In genomic region chr11:120253646-120254315, GRCm38 (mm10) we compare ENCODE assay signal across 12 mouse cellular contexts. TPM values are rescaled to one million over a fixed set of nuclear protein-coding genes. Genes with fewer than 3 reads are reported as not detected.
DNase-seq lines count a peak whose midpoint lies in the region; ATAC-seq and TF ChIP-seq lines count a peak whose summit lies in the region.
"Had no signal": no experiment of that assay in that cellular context is flagged by ENCODE, and none has a peak within 500 bp of the region (broad histone marks: within the 10 kb centered on the region; RNA-seq: fewer than 3 reads in every experiment).

No protein-coding gene starts in this region.

- H3K9ac ChIP-seq in heart, adult 2 months (ENCODE audit: low read depth, low read length), result no peak overlapping the region
- peak overlapping the region; percentile 17; the same call in 1 of the 2 replicates for H3K9ac ChIP-seq in lung, embryonic 16.5 days (ENCODE audit: low read length)
- H3K9ac ChIP-seq in embryonic facial prominence, embryonic 14.5 days (ENCODE audit: low read depth, low read length), result no peak overlapping the region

- intact Hi-C loops in heart, adult 2 months (cut with DNase I), result no loop called here
- intact Hi-C loops in heart, postnatal 36 days (cut with DNase I), result no loop called here

- H3K36me3 ChIP-seq in heart, adult 2 months (ENCODE audit: control insufficient read depth, insufficient read depth, low read length), result peaks cover 2% of the 10 kb centered on the region; the same call in 1 of the 2 replicates
- H3K36me3 ChIP-seq in lung, embryonic 16.5 days (ENCODE audit: control insufficient read depth, insufficient read depth, low read length), result no peaks in the 10 kb centered on the region
- H3K36me3 ChIP-seq in embryonic facial prominence, embryonic 14.5 days (ENCODE audit: control insufficient read depth, insufficient read depth, low read length), result no peaks in the 10 kb centered on the region

- no peak for DNase-seq in heart, adult 2 months
- no peak for DNase-seq in heart, postnatal 36 days
- no peak for DNase-seq in lung, postnatal 4 days
- no peak for DNase-seq in embryonic facial prominence, embryonic 14.5 days (ENCODE audit: low spot score)
- no peak for DNase-seq in urinary bladder, adult 18-20 months (ENCODE audit: low spot score in 2 of 2)
- no peak for DNase-seq in right cerebral cortex, postnatal 14 days
- DNase-seq: gastrocnemius, postnatal 25 days; kidney, adult 8-10 months; right cerebral cortex, postnatal 4 days had no signal

- H3K4me3 ChIP-seq in heart, adult 2 months, result no peak overlapping the region
- no peak overlapping the region for H3K4me3 ChIP-seq in lung, embryonic 16.5 days (ENCODE audit: low read length)
- H3K4me3 ChIP-seq in embryonic facial prominence, embryonic 14.5 days (ENCODE audit: low read depth, low read length), result no peak overlapping the region
- H3K4me3 ChIP-seq: left cerebral cortex, adult 2 months had no signal

- WGBS in heart, adult 2 months, result 78% methylated on average over 13 of the region's 13 CpGs
- 86% methylated on average over 13 of the region's 13 CpGs for WGBS in lung, embryonic 16.5 days
- WGBS in embryonic facial prominence, embryonic 14.5 days, result 80% methylated on average over 13 of the region's 13 CpGs

- TF ChIP-seq POLR2A in heart, adult 2 months (IDR thresholded peaks at IDR 0.05; ENCODE audit: insufficient read depth, low read depth, low read length), result no peak

- no peak for ATAC-seq in lung, embryonic 16.5 days (ENCODE audit: low read depth)
- no peak for ATAC-seq in embryonic facial prominence, embryonic 14.5 days (ENCODE audit: low read depth)
- ATAC-seq in megakaryocyte progenitor cell, adult 5-6 weeks (replicated peaks; ENCODE audit: poor library complexity), result 0 out of 2 replicates have a peak, but pooled peaks have one; percentile 4

- H3K4me2 ChIP-seq in lung, embryonic 16.5 days (ENCODE audit: low read depth, low read length), result no peak overlapping the region
- no peak overlapping the region for H3K4me2 ChIP-seq in embryonic facial prominence, embryonic 14.5 days (ENCODE audit: low read depth, low read length)

- no peak for TF ChIP-seq CTCF in heart, adult 2 months (IDR thresholded peaks at IDR 0.05)

- H3K4me1 ChIP-seq in heart, adult 2 months (ENCODE audit: control insufficient read depth, insufficient read depth, low read length), result peaks cover 62% of the 10 kb centered on the region
- peaks cover 86% of the 10 kb centered on the region for H3K4me1 ChIP-seq in lung, embryonic 16.5 days (replicated peaks; ENCODE audit: control insufficient read depth, insufficient read depth, low read length)
- peaks cover 90% of the 10 kb centered on the region for H3K4me1 ChIP-seq in embryonic facial prominence, embryonic 14.5 days (ENCODE audit: control insufficient read depth, insufficient read depth, low read length)

- H3K27ac ChIP-seq in heart, adult 2 months, result peak overlapping the region; percentile 36
- peak overlapping the region; percentile 96 for H3K27ac ChIP-seq in lung, embryonic 16.5 days (ENCODE audit: low read length)
- peak overlapping the region; percentile 67; the same call in 1 of the 2 replicates for H3K27ac ChIP-seq in embryonic facial prominence, embryonic 14.5 days (replicated peaks; ENCODE audit: low read depth, low read length)
- H3K27ac ChIP-seq: left cerebral cortex, adult 2 months had no signal

- no peaks in the 10 kb centered on the region for H3K9me3 ChIP-seq in lung, embryonic 16.5 days (ENCODE audit: control insufficient read depth, low read length)
- no peaks in the 10 kb centered on the region for H3K9me3 ChIP-seq in embryonic facial prominence, embryonic 14.5 days (ENCODE audit: control insufficient read depth, low read length)

- TF ChIP-seq EP300 in heart, adult 2 months (IDR thresholded peaks at IDR 0.05; ENCODE audit: insufficient read depth, low read depth, low read length), result no peak

- 0 out of 2 replicates have a peak, but pooled peaks cover 1% of the 10 kb centered on the region for H3K79me2 ChIP-seq in heart, adult 2 months (replicated peaks; ENCODE audit: control insufficient read depth, insufficient read depth, low read length)

- H3K27me3 ChIP-seq in heart, adult 2 months (ENCODE audit: control insufficient read depth, insufficient read depth, low read length), result no peaks in the 10 kb centered on the region
- H3K27me3 ChIP-seq in lung, embryonic 16.5 days (ENCODE audit: control insufficient read depth, insufficient read depth, low read depth, low read length), result no peaks in the 10 kb centered on the region
- H3K27me3 ChIP-seq in embryonic facial prominence, embryonic 14.5 days (replicated peaks; ENCODE audit: control insufficient read depth, insufficient read depth, low read length), result no peaks in the 10 kb centered on the region

RNA-seq across cellular contexts. Expression of gene Bahcc1, which starts 21.0 kb away (rescaled TPM):
- 1 to 10 TPM; 5.4 to 9.7 TPM for total RNA-seq in heart, adult 2 months (2021)
- 5.9 and 6.4 TPM in 2 replicates for polyA plus RNA-seq in heart, adult 2 months (2012; rRNA removed)
- 10 to 100 TPM in 1 of 2 experiments, 1 to 10 TPM in 1; 8.5 to 11.2 TPM for total RNA-seq in heart, postnatal 36 days (2021)
- 7.0 and 7.5 TPM in 2 replicates for polyA plus RNA-seq in lung, embryonic 16.5 days (2015; fragmentation: Nextera tagmentation; extraction: Ambion mirVana)
- polyA plus RNA-seq in embryonic facial prominence, embryonic 14.5 days (2014; fragmentation: Nextera tagmentation; extraction: Ambion mirVana), result 11.1 and 12.0 TPM in 2 replicates
- 12.1 and 17.2 TPM in 2 replicates for total RNA-seq in megakaryocyte progenitor cell, adult 5-6 weeks (2015)
- 3.9 and 5.4 TPM in 2 replicates for total RNA-seq in megakaryocyte progenitor cell, adult 5-6 weeks (2017)

Comparison
In these comparisons a context has a peak if more than half of its experiments do, and no peak if none do; other contexts are left out.
1. H3K27ac ChIP-seq: peak in every context shown above with its lines; median percentile 96 in lung, embryonic 16.5 days; 67 in embryonic facial prominence, embryonic 14.5 days; 36 in heart, adult 2 months.